Mouse (Mus musculus) right cerebral cortex, postnatal 10 days (tissue): Measurements from ENCODE around the gene Tspan9.

Experiments
- DNase-seq, 2 experiments: peaks; one replicate each; pipeline ENCODE4 v3.0.0; 2021; ENCODE audit warnings: low spot score in 2 of 2

The Tspan9 gene

DNA sequence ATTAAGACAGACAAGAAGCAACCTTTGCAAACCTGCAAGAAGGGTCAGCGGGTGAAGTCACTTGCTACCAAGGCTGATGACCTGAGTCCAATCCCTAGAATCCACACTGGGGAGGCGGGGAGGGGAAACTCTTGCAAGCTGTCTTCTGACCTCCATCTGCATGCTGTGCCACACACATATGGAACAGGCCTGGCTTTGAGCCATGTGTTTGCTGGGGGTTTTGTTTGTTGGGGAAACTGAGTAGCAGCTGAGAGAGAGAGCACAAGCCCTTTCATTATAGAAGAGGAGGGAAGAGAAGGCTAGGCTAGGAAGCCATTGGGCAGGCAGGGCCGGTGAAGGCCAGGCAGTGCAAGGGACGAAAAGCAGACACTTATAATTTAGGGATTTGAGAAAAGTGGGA is 123.3 kb downstream of the Tspan9 start:
- DNase-seq = no peak

DNA sequence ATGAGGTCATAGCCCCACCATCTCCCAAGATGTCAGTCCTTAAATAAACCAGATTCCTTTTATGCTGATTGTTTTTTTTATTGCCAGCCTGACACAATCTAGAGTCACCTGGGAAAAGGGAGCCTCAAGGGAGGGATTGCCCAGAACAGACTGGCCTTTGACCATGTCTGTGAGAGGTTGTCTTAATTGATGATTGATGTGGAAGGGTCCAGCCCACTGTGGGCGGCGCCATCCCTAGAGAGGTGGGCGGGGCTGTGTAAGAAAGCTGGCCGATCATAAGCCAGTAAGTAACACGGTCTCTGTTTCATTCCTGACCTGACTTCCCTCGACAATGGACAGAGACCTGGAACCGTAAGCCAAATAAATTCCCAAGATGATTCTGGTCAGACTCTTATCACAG is 124.3 kb downstream of the Tspan9 start:
- DNase-seq = no peak

DNA sequence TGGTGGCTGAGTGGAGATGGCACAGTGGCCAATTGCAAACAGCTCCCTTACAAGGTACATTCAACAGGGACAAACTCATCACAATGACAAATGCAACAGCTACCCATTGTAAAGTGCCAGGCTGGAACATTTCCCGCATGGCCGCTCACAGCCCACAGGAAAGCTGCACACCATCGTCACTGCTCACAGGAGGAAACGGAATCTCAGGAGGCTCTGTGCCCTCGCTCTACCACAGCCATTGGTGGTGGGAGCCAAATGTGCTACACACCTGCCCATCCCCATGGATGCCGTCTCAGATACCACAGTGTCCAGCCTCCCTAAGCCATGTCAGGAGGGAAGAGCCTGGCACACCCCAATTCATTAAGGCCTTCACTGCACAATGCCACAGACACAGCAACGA is 128.1 kb downstream of the Tspan9 start:
- DNase-seq = no peak

DNA sequence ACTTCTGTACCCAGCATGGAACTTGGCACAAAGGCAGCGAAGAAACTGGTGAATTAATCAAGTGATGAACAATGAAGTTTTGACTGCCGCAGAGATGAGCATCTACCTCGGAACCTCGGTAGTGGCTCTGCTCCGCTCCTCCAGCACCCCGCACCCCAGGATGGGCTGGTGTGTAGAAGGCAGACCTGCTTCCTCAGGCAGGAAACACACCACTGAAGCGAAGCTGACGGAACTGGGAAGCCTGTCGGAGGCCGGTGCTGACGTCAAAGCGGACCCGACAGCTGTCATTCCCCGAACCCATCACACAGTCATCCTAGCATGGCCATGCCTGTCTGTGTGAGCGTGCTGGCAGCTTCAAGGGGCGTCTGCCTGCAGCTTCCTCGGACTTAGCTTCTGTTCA is 131.6 kb downstream of the Tspan9 start:
- DNase-seq = no peak

DNA sequence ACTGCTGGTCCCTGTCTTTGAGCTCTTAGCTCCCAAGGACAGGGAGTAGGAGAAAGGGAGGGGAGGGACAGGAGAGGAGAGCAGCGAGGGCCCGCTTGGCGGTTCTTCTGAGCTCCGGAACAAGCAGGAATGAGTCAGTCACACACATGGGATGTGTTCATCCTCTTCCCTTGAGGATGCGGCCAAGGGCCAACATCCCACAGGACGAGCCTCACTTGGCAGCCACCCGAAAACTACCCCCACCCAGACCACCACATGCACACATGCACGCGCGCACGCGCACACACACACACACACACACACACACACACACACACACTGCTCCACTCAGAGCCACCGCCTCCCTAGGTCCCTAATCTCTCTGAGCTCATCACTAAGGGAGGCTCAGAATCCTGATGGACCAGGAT is 132.3 kb downstream of the Tspan9 start:
- DNase-seq = no peak

DNA sequence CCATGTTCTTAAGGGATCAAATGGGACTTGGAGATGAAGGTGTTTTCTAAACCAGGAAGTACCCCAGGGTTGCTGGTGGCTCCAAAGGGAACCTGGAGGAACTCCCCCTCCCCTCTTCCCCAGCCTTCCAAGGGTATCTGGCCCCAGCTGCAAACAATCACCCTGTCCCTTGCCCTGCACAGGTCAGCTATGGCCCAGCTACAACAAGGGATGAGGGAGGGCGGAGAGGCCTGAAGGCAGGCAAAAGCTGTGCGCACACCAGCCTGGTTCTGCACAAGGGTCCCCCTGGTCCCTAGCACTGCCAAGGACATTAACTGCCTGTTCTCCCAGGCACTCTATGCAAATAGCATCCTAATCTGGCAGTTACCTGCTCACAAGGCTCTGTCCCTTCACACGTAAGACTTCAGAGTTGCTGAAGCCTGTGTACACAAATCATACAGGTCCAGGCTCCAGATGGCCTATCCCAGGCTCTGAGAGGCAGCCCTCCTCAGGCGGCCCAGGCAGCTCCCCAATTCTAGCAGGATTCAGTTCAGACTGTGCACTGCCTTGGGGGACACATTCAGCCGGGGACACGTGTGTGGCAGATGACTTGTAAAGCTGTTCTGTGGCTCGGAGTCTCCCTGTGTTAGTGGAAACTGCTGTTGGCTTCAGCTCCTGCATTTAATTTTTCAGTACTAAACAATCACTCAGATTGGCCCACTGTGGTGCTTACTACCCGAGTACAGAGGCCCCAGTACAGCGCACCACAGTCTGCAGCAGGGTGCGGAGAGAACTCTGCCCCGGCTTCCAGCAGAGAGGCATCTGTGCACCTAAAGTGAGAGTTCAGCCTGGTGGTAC is 133.0 kb downstream of the Tspan9 start:
- no peak for DNase-seq

DNA sequence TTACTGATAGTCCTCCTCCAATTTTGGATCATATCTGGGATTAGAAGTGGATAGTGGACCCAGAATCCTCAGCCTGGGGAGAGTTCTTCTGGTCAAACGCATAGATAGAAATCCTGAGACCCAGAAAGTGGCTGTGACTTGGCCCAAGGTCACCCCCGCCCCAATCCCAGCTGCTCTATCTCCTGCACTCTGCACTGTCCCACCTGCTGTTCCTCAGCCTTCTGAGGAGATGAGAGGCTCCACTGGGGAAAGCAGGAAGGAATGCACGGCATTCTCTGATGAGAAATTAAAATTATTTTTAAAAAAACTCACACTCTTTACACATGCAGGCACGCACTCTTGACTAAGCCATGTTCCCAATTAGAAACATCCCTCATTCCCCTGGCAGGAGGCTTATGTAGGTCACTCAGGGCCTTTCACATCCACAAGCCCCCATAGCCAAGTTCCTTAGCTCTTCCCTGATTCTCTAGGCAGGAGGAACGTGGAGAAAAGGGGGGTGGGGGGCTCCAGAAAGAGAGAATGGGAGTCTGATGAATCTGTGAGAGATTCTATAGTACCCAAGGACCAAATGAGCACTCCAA is 135.3 kb downstream of the Tspan9 start:
- DNase-seq = no peak

DNA sequence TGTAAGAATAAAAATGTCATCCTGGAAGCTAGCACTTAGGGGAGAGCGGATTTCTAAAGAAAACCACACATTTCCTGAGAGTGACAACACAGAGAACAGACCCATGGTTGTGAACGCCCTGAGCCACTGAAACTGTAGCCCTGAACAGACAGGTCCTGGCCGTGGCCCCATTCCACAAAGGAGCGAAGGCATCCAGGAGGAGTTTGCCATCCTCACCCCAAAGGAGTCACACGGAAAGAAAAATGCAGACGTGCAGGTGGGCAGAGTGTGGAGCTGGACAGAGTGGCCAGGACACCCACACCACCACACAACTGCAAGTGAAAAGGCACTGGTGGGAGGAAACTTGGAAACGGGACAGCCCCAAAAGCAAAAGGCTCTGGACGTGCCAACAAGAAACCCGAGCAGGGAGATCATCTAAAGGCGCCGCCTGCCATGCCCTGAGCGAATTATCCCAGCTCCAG is 136.1 kb downstream of the Tspan9 start:
- DNase-seq = no peak

DNA sequence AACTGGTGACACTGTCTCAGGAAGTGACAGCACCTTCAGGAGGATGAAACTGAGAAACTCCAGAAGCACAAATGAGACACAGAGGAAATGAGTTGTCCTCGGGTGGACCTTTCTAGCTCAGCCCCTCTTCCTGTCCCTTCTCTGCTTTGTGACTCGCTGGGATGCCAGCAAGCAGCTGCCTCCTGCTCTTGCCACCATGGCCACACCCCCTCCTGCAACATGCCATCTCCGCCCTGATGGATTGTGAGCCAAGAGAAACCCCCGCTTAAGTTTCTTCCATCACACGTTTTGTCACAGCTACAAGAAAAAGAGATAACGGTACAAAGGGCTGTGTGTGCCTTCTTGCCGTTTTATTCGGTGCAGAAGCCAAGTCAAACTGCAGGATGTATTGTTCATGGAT is 137.2 kb downstream of the Tspan9 start:
- DNase-seq = no peak

DNA sequence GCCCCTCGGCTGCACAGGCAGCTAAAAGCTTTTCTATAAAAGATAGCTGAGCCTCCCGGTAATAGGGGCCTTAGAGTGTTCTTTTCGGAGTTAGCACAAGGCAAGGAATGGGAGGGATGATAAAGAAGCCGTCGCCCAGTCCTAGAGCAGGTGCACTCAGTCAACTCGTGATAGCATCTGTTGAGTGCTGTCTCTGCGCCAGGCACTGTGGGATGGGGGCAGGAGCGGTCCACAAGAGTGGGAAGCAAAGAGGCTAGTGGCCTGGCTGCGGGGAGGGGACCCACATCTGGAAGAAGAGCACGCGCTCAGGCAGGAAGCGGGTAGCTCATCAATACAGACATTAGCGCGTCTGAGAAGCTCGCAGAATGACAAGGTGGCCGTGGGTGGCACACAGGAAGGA is 138.8 kb downstream of the Tspan9 start:
- DNase-seq = no peak

DNA sequence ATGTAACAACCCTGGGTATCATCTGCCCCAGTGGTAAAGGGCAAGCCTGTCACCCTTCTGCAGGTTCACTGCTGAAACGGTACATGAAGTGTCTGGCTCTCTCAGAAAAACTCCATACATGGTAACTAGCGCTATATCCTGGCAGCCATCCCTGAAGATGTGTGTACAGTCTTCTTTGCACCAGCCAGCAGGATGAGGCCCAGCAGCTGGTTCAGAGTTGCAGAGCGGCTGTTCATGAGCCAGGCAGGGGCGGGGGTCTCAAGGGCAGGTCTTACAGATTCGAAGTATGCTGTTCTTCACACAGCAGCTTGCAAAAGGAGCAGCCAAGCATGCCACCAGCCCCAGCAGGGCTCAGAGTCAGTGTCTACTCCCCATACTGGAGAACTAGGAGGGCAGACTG is 139.9 kb downstream of the Tspan9 start:
- DNase-seq = no peak

DNA sequence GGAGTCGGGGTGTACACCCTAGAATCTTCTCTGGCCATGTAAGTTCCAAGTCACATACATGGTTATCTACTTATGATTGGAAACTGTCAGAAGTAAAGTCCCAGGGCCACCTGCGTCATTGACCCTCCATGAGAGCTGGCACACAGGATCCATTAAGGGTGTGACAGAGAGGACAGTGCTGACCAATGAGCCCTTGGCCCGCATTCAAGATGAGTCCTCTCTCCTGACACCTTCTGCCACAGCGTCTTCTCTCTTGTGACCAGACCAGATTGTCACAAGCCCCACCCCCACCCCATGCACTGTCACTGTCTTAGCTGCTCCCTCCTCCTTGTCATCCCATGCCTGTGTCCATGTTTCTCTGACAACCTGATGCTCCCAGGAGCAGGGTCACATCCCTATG is 140.7 kb downstream of the Tspan9 start:
- no peak for DNase-seq

DNA sequence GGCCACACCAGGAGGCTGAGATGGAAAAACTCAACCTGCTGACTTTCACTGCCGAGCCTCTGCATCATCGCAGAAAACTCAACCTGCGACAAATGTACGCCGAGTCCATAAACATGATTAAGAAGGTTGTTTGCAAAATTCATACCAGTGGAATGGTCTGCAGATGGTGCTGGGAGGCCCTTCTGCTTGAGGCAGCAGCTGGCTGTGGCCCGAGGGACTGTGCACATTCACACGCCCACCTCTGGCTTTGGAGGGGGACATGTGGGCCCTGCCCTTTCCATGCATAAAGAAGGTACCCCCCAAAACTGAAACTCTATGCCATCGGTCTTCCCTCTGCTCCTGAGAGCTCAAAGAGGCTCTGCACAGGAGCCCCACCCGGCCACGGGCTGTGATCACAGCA is 141.3 kb downstream of the Tspan9 start:
- DNase-seq = no peak

DNA sequence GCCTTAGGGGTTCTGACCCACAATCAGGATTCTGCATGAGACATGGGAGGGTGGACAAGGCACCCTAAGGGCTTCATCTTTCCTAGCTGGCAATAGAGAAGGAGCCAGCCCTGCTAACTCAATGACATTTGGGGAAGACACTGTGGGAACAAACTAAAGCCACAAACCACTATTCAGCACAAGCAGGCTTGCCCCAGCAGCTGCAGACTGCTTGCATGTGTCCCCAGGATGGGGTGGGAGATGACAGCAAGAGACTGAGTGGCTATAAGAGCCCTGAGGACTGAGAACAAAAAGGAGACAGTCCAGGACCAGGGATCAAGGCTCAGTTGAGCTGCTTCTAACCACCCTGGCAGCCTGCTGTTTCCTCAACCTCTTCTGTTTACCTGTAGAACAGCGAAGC is 141.8 kb downstream of the Tspan9 start:
- no peak for DNase-seq

DNA sequence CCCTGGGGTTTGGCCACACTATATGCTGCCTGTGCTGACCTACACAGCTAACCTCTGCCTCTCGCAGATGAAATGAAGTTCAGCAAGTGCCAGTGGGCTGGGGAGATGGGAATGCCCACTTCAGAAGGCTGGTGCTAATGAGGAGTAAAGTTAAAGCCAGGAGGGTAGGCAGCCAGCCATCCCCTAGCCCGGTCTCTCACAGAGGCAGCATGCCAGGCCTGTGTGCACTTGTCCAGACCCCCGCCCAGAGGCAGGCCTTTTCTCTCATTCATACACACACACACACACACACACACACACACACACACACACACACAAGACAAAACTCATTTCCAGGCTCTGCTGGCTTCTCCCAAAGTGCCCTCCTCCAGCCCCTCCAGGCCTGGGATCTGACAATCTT is 142.6 kb downstream of the Tspan9 start:
- DNase-seq = peak; percentile 80 to 82

DNA sequence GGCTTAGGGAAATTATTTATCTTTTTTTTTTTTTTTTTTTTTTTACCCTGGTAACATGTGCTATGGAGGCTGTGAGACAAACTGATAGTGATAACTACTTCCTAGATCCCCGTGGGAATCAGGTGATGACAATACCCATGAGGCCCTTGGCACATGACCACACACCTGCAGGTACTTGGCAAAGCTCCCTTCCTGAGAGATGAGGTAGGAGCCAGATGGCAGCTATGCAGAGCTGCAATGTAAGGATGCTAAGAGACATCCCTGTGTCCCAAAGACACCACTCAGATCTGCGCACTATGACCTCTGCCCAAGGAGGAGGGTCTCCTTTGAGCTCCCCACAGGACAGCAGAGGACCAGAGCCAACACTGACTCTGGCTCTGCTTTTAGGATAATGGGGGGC is 144.3 kb downstream of the Tspan9 start:
- no peak for DNase-seq

DNA sequence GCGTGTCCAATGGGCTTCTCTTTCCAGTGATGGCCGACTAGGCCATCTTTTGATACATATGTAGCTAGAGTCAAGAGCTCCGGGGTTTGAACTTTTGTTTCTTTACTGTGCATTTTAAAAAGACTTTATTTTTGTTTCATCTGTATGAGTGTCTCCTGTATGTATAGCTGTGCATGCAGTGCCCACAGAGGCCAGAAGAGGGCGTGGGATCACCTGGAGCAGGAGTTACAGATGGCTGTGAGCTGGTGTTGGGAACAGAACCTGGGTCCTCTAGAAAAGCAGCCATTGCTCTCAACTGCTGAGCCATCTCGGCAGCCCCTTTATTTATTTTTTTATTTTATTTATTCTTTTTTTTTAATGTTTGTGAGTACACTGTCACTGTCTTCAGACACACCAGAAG is 146.5 kb downstream of the Tspan9 start:
- no peak for DNase-seq

DNA sequence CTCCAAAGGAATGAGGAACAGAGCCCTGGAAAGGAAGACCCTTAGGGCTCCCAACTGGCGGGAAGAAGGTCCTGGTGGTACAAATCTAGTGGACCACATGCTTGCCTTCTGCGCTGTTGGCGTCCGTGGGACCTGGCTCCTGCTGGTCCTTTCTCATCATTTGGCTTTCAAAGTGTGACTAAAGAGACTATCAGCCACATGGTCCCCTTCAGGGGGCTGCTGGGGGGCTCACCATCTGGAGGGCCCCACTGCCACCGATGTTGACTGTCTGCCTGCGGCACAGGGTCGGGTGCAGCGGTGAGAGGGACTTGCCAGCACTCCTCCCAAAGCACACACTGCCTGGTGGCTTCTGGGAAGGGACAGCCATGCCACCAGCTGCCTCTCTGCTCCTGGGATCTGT is 150.4 kb downstream of the Tspan9 start:
- no peak for DNase-seq

DNA sequence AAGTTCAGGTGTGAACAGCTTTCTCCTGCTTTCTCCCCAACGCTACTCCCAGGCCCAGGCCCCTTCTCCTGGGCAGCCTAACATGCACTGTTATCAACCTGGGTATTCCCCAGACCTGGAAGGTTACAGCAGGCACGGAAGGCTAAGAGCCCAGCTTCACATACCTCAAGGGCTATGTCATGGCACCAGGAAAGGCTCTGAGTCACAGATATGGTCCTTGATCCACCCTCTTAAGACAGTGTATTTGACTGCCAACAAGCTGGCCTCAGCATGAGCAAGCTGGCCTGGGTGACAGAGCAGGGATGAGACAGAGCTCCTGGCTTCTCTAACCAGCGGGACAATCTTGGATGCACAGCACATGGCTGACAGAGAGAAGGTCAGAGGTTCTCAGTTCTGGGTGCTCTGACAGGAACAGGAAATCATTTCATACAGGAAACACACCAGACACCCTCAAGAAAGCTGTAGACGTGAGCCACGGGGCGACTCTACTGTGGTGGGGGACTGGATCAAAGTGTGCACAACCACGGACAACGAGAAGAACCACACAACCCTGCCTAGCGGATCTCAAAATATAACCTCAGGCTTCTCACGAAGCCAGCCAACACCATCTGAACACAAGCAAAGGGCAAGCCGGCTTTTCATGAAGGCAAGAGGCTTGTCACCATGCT is 151.8 kb downstream of the Tspan9 start:
- no peak for DNase-seq

DNA sequence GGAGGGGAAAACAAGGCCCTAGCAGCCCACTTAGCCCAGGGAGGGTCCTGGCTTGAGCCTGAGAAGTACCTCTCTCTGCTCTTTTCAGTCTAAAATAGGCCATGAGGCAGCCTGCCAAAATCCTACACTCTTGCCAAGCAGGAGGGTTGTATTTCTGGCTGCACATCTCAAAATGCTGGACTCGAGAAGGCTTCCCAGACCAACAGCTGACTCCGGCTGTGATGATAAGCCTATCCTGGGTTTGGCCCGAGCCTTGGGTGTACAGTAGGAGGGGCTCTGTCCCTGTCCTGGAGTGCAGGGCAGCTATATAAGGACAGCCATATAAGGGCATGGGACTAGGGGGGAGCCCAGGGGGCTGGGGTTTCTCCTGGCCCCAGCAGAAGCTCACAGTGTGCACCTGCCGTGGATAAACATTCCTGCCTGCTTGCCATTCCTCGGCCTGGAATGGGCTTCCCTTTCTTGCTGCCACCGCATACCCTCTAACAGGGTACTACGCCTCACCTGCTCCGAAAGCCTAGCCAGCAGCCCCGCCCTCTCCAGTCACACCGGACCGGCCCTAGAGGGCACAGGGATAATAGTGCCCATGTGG is 153.7 kb downstream of the Tspan9 start:
- DNase-seq = peak; percentile 92

DNA sequence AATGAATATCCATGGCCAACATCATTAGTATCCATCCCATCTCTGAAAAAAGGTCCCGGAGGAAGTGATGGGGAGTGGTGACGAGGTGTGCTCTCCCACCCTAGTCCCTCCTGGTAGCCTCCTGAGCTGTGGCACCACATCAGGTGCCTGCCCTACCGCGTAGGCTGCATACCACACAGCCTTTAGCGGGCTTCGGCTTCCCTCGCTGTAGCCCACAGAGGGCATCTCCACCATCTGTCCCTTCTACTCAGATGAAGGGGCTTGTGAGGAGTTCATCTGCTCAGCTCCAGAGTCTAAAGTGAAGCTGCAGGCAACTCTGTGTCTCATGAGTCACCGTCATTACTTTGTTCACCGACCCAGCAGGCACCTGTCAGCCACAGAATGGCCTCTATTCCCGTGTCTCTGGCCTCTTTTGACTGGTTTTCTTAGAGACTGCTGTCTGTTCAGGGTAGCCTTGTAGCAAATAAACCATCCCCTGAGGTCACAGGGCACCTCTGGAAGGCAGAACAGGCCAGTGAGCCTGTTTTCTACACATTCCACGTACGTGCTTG is 154.4 kb downstream of the Tspan9 start:
- no peak for DNase-seq

DNA sequence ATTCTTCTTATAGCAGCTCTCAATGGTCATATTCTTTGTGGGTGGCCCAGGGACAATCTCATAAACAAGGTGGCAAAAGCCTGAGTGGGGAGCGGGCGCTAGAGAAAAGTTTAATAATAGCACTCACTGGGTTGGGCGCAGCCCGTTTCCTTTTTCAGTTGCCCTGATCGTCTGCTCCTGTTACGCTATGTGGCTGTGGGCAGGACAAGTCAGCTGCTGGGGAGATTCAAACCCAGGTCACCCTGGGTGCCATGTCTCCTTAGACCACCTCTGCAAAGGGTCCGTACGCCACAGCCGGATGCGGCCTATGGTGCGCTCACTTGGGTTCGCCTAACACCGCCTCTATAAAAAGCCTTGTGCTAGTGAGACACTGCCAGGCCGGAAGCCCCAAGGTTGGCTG is 156.0 kb downstream of the Tspan9 start:
- DNase-seq = no peak
